Mouse (Mus musculus) erythroblast, embryonic 14.5 days (primary cell): ENCODE results near the gene Cebpzos.

Experiments
- GATA1 ChIP-seq: IDR thresholded peaks from 2 replicates; pipeline ENCODE4 v1.6.1; 2012; ENCODE audit warnings: low read length, inconsistent platforms, mixed read lengths
- TAL1 ChIP-seq: IDR thresholded peaks from 3 replicates; pipeline ENCODE4 v1.6.1; 2012; ENCODE audit warnings: low read length, inconsistent platforms, mixed read lengths

GRCm38 (mm10) chr17:78937229-78937853 is 21.0 kb downstream of the Cebpzos start:
- TF ChIP-seq GATA1 (no peak), TAL1 (no peak)
